Mouse (Mus musculus) heart, embryonic 14.5 days (tissue): ENCODE measurements around the gene B4galnt1. TPM values are rescaled to one million over a fixed set of nuclear protein-coding genes. Genes with fewer than 3 reads are reported as not detected.

Source experiments
- ATAC-seq: fragments of 200-750 bp; cut with Nextera tagmentation; 2 replicates; pipeline ENCODE4 v1.8.0; 2017; ENCODE audit warnings: low read depth, moderate TSS enrichment; ENCODE audit not compliant: insufficient number of reproducible peaks, insufficient read depth, low FRiP score
- H3K27ac ChIP-seq, 2 experiments: fragments of 200-500 bp in 1 of 2; fragments of 300-500 bp in 1 of 2; sonication (generic) in 1 of 2; replicated peaks in 1 of 2; 2 replicates each; pipeline ENCODE4 v1.5.1; 2012 to 2014; ENCODE audit warnings: low read depth in 2 of 2, low read length in 2 of 2, control low read depth in 1 of 2, mild to moderate bottlenecking in 1 of 2, mixed read lengths in 1 of 2; ENCODE audit not compliant: control insufficient read depth in 1 of 2, insufficient read depth in 1 of 2
- H3K27me3 ChIP-seq: fragments of 300-500 bp; sonication (generic); 2 replicates; pipeline ENCODE4 v1.6.1; 2014; ENCODE audit warnings: mild to moderate bottlenecking, low read length, control low read depth; ENCODE audit not compliant: control insufficient read depth, insufficient read depth
- H3K36me3 ChIP-seq: fragments of 300-500 bp; sonication (generic); 2 replicates; pipeline ENCODE4 v1.6.1; 2014; ENCODE audit warnings: mild to moderate bottlenecking, control low read depth, low read length, mixed read lengths; ENCODE audit not compliant: control insufficient read depth, insufficient read depth
- H3K4me1 ChIP-seq, 2 experiments: fragments of 200-500 bp in 1 of 2; fragments of 300-500 bp in 1 of 2; sonication (generic) in 1 of 2; 2 replicates each; pipeline ENCODE4 v1.6.1; 2012 to 2014; ENCODE audit warnings: low read length in 2 of 2, control low read depth in 1 of 2, mixed read lengths in 1 of 2; ENCODE audit not compliant: control insufficient read depth in 2 of 2, insufficient read depth in 2 of 2
- H3K4me2 ChIP-seq: fragments of 300-500 bp; sonication (generic); 2 replicates; pipeline ENCODE4 v1.6.1; 2014; ENCODE audit warnings: mild to moderate bottlenecking, low read length
- H3K4me3 ChIP-seq, 2 experiments: fragments of 200-500 bp in 1 of 2; fragments of 300-500 bp in 1 of 2; sonication (generic) in 1 of 2; 2 replicates each; pipeline ENCODE4 v1.5.1; 2012 to 2014; ENCODE audit warnings: low read length in 2 of 2, mild to moderate bottlenecking in 2 of 2, control low read depth in 1 of 2, low read depth in 1 of 2, moderate library complexity in 1 of 2; ENCODE audit not compliant: control insufficient read depth in 1 of 2, insufficient read depth in 1 of 2
- H3K9ac ChIP-seq: fragments of 300-500 bp; sonication (generic); 2 replicates; pipeline ENCODE4 v1.6.1; 2014; ENCODE audit warnings: mild to moderate bottlenecking, low read length
- H3K9me3 ChIP-seq: fragments of 300-500 bp; sonication (generic); 2 replicates; pipeline ENCODE4 v1.6.1; 2016; ENCODE audit warnings: low read length, control low read depth; ENCODE audit not compliant: control insufficient read depth
- WGBS: fragments of 180-500 bp; shearing (Covaris S2); extraction: QIAGEN DNeasy Blood & Tissue Kit; methylation state at CpG from one replicate; pipeline ENCODE4 v1.1.7; 2014; 5-methylcytosine and 5-hydroxymethylcytosine counted together
- polyA plus RNA-seq: library from polyadenylated mRNA; unstranded; fragments of >200 nt; fragmentation: Nextera tagmentation; extraction: Ambion mirVana; gene quantifications from 2 replicates; pipeline ENCODE4 v1.2.1, GENCODE M21; 2014

B4galnt1 gene
- polyA plus RNA-seq, 1 experiment from 2014 or later, result 1.5 TPM

DNA sequence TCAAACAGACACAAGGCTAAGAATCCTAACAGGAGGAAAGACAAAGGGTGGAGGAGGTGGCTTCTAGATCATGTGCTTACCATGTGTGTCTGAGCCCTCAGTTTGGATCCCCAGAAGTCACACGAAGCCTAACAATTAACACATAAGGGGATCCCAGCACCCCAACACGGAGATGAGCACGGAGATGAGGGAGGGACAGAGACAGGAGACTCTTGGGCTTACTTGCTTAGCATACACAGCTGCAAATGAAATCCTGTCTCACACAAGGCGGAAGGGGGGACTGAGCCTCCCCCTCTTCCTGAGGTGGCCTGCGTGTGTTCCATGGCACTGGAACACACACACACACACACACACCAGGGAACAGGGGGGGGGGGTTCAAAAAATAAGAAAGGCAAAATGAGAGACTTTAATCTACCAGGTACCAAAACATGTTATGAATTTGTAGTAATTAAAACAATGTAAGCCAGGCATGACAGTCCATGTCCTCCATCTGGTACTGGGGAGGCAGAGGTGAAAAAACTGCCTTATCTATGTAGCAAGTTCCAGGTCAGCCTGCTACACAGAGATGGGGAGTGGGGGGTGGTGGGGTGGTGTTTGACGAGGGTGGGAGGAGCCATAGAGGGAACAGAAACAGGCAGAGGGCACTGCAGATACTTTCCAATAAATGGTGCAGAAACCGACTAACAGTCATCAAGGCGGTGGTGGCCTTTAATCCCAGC, 29.7 kb upstream of the B4galnt1 start:
- H3K4me1 ChIP-seq, result 0 out of 4 replicates have a peak, but pooled peaks cover 0 to 3% of the 10 kb centered on the region in 2 experiments
- WGBS, result 37% methylated on average over 7 of the region's 8 CpGs
- H3K4me2 ChIP-seq, result no peak overlapping the region
- no peak overlapping the region for H3K4me3 ChIP-seq
- H3K9ac ChIP-seq, result no peak overlapping the region
- no peaks in the 10 kb centered on the region for H3K27me3 ChIP-seq
- no peak for ATAC-seq
- no peaks in the 10 kb centered on the region for H3K9me3 ChIP-seq
- no peak overlapping the region for H3K27ac ChIP-seq
- H3K36me3 ChIP-seq, result no peaks in the 10 kb centered on the region

DNA sequence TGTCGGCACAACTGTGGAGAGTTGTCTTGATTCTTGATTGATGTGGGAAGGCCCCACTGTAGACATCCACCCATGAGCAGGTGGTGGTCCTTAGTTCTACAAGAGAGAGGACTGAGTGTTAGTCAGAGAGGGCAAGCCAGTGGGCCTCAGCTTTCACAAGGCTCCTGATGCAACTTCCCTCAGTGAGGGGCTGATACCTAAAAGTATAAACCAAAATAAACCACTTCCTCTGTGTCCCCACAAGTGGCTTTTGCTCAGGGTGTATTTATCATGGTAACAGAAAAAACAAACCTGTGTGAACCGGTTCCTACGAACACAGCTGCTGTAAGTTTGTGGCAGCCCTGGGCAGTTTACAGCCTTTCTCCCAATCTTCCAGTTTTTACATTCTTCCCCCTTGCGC, 28.5 kb upstream of the B4galnt1 start:
- no peak overlapping the region for H3K9ac ChIP-seq
- H3K36me3 ChIP-seq, result no peaks in the 10 kb centered on the region
- 75% methylated on average over 4 of the region's 4 CpGs for WGBS
- 0 out of 4 replicates have a peak, but pooled peaks cover 0 to 3% of the 10 kb centered on the region in 2 experiments for H3K4me1 ChIP-seq
- H3K27me3 ChIP-seq, result no peaks in the 10 kb centered on the region
- H3K9me3 ChIP-seq, result no peaks in the 10 kb centered on the region
- H3K4me2 ChIP-seq, result no peak overlapping the region
- no peak overlapping the region for H3K27ac ChIP-seq
- no peak for ATAC-seq
- no peak overlapping the region for H3K4me3 ChIP-seq

DNA sequence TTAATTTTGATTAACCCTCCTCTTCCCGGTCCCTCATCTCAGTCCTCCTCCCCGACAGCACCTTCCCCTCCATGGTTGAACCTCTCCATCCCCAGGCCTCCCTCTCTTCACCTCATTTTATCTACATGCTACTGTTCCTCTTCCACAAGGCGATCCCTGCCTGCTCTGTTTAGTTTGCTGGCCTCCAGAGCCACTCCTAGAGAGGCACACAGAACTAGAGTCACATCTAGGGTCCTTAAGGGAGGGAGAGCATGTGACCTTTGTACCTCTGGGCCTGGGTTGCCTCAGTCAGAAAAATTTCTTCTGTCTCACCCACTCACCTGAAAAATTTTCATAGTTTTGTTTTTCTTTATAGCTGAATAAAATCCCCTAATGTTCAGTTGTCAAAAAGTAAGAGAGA, 27.1 kb upstream of the B4galnt1 start:
- Histone ChIP-seq H3K9ac (no peak overlapping the region), H3K4me1 (0 out of 4 replicates have a peak, but pooled peaks cover 0 to 3% of the 10 kb centered on the region in 2 experiments), H3K4me2 (no peak overlapping the region), H3K4me3 (no peak overlapping the region), H3K36me3 (no peaks in the 10 kb centered on the region), H3K27me3 (no peaks in the 10 kb centered on the region), H3K9me3 (no peaks in the 10 kb centered on the region), H3K27ac (no peak overlapping the region)
- no peak for ATAC-seq
- 80% methylated on average over 3 of the region's 3 CpGs for WGBS

DNA sequence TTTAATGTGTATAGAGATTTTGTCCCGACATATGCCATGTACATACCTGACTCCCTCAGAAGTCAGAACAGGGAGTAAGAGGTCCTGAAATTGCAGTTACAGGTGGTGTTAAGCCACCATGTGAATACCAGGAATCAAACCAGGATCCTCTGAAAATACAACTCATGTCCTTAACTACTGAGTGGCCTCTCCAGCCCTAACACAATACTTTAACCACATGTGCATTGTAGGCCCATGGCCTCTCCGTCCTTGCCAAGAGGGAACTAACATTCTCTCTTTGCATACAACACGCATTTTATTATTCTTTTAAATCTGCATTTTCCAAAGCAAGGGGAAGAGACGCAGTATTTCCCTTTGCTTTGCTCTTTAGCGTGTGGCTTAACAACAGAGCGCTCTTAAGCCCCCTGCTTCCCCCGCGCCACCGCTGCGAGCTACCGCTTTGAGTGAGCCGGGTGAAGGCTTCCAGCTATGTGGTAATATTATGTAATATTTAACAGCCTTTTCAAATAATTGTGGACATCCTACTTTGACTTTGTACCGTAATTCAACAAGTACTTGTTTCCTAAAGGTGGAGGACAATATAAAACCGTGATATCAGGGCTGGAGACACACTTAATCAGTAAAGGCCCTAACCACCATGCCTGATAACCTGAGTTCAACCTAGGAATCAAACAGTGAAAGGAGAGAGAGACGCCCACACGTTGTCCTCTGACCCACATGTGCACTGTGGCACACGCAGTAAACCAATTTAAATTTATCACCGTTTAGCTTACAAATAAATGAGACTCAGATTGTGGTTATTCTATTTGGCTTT, 26.5 kb upstream of the B4galnt1 start:
- Histone ChIP-seq H3K4me3 (no peak overlapping the region), H3K27me3 (no peaks in the 10 kb centered on the region), H3K27ac (no peak overlapping the region), H3K9me3 (0 out of 2 replicates have a peak, but pooled peaks cover 3% of the 10 kb centered on the region), H3K4me2 (no peak overlapping the region), H3K4me1 (0 out of 4 replicates have a peak, but pooled peaks cover 0 to 3% of the 10 kb centered on the region in 2 experiments), H3K9ac (no peak overlapping the region), H3K36me3 (no peaks in the 10 kb centered on the region)
- 85% methylated on average over 18 of the region's 18 CpGs for WGBS
- no peak for ATAC-seq

DNA sequence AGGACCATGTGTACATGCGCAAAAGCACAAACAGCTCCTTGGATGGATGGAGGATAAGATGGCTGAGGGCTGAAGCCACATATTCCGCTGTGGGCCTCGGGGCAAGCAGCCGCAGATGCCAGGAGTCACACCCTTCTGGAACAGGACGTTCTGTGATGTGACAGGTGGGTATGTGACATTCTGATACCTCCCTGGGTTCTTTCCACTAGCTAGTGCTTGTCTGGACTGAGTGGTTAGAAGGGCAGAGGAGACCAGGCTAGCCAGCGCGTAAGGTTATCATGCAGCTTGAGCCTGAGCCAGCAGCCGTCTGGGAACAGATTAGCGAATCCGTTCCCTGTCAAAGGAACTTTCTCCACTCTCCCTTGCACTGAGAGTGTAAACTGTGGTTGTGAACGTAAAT, 24.1 kb upstream of the B4galnt1 start:
- ATAC-seq, result no peak
- Histone ChIP-seq H3K4me2 (no peak overlapping the region), H3K27ac (no peak overlapping the region), H3K9ac (no peak overlapping the region), H3K27me3 (no peaks in the 10 kb centered on the region), H3K4me1 (no peaks in the 10 kb centered on the region), H3K4me3 (no peak overlapping the region), H3K36me3 (no peaks in the 10 kb centered on the region), H3K9me3 (0 out of 2 replicates have a peak, but pooled peaks cover 3% of the 10 kb centered on the region)
- WGBS, result 69% methylated on average over 11 of the region's 11 CpGs

DNA sequence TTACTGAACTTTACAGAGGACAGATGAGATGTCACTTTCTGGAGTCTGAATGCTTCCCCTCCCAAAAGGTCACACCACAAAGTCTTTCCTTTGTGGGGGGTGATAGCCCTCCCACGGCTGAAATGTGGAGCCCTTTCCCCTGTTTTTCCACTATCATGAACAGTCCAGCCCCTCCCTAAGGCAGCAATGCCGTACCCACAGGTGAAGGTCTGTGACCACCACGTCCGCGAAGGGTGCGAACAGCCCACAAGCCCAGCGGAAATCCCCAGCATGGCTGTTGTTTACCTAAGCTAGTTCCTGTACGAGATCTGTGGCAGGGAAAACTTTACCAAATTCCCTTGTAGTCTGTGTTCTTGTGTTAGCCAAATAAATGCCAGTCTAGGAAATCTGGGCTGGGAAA, 23.5 kb upstream of the B4galnt1 start:
- H3K4me1 ChIP-seq, result no peaks in the 10 kb centered on the region
- no peak overlapping the region for H3K4me3 ChIP-seq
- no peaks in the 10 kb centered on the region for H3K27me3 ChIP-seq
- no peak; the same call in 1 of the 2 replicates for ATAC-seq
- H3K9ac ChIP-seq, result no peak overlapping the region
- H3K4me2 ChIP-seq, result no peak overlapping the region
- 0 out of 2 replicates have a peak, but pooled peaks cover 3% of the 10 kb centered on the region for H3K9me3 ChIP-seq
- H3K27ac ChIP-seq, result no peak overlapping the region
- no peaks in the 10 kb centered on the region for H3K36me3 ChIP-seq
- 64% methylated on average over 8 of the region's 8 CpGs for WGBS

DNA sequence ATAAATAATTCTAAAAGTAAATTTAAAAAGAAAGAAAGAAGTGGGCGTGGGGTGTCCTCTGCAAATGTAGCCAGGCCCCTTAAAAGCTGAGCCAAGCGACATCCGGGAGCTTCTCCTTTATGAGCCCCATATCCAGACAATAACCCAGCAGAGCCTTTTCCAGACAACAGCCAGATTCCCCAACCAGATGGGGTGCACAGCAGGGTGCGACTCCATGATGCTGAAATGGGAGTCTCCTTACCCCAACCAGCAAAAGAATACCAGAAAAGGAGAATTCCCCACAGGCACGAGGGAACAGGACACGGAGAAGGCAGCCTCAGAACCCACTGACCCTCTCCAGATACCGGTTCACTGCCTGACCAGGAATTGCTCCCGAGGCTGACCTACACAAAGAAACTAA, 21.8 kb upstream of the B4galnt1 start:
- no peak overlapping the region for H3K4me2 ChIP-seq
- 84% methylated on average over 8 of the region's 8 CpGs for WGBS

More for the DNA sequence above, 21.8 kb upstream of the B4galnt1 start:
- Histone ChIP-seq H3K9ac (no peak overlapping the region), H3K4me1 (no peaks in the 10 kb centered on the region), H3K4me3 (no peak overlapping the region), H3K36me3 (no peaks in the 10 kb centered on the region), H3K9me3 (0 out of 2 replicates have a peak, but pooled peaks cover 3% of the 10 kb centered on the region), H3K27ac (no peak overlapping the region), H3K27me3 (no peaks in the 10 kb centered on the region)
- no peak for ATAC-seq
